Mouse (Mus musculus) heart, postnatal 0 days (tissue): ENCODE measurements around the gene Fbxw9. TPM values are rescaled to one million over a fixed set of nuclear protein-coding genes. Genes with fewer than 3 reads are reported as not detected.

Source experiments
- ATAC-seq: fragments of 200-750 bp; cut with Nextera tagmentation; 2 replicates; pipeline ENCODE4 v1.8.0; 2017; ENCODE audit warnings: low read depth, moderate number of reproducible peaks, moderate library complexity; ENCODE audit not compliant: insufficient read depth
- DNase-seq: peaks from one replicate; pipeline ENCODE4 v3.0.0-alpha.2; 2016; ENCODE audit warnings: low spot score
- H3K27ac ChIP-seq: fragments of 300-500 bp; sonication (generic); 2 replicates; pipeline ENCODE4 v1.5.1; 2014; ENCODE audit warnings: low read depth, mild to moderate bottlenecking
- H3K27me3 ChIP-seq: fragments of 300-500 bp; sonication (generic); 2 replicates; pipeline ENCODE4 v1.6.1; 2014; ENCODE audit warnings: low read length, mixed read lengths; ENCODE audit not compliant: control insufficient read depth, insufficient read depth
- H3K36me3 ChIP-seq: fragments of 300-500 bp; sonication (generic); replicated peaks from 2 replicates; pipeline ENCODE4 v1.6.1; 2014; ENCODE audit warnings: low read length, mixed read lengths; ENCODE audit not compliant: control insufficient read depth, insufficient read depth
- H3K4me1 ChIP-seq: fragments of 300-500 bp; sonication (generic); 2 replicates; pipeline ENCODE4 v1.6.1; 2014; ENCODE audit warnings: antibody characterized with exemption; ENCODE audit not compliant: control insufficient read depth, insufficient read depth
- H3K4me2 ChIP-seq: fragments of 300-500 bp; sonication (generic); 2 replicates; pipeline ENCODE4 v1.6.1; 2014; ENCODE audit warnings: low read depth, mild to moderate bottlenecking, low read length, moderate library complexity
- H3K4me3 ChIP-seq: fragments of 300-500 bp; sonication (generic); 2 replicates; pipeline ENCODE4 v1.5.1; 2014; ENCODE audit warnings: low read depth, low read length
- H3K9ac ChIP-seq: fragments of 300-500 bp; sonication (generic); replicated peaks from 2 replicates; pipeline ENCODE4 v1.6.1; 2014; ENCODE audit warnings: low read depth, low read length, mixed read lengths
- H3K9me3 ChIP-seq: fragments of 300-500 bp; sonication (generic); replicated peaks from 2 replicates; pipeline ENCODE4 v1.6.1; 2016; ENCODE audit warnings: low read length; ENCODE audit not compliant: control insufficient read depth
- CTCF ChIP-seq: IDR thresholded peaks from 2 replicates; pipeline ENCODE4 v1.5.1; 2016; ENCODE audit warnings: antibody characterized with exemption, control low read depth, low read depth
- EP300 ChIP-seq: IDR thresholded peaks from 2 replicates; pipeline ENCODE4 v1.6.1; 2016; ENCODE audit warnings: antibody characterized with exemption, low read depth
- WGBS: fragments of 180-500 bp; shearing (Covaris S2); extraction: QIAGEN DNeasy Blood & Tissue Kit; methylation state at CpG from one replicate; pipeline ENCODE4 v1.1.7; 2014; 5-methylcytosine and 5-hydroxymethylcytosine counted together
- polyA plus RNA-seq: library from polyadenylated mRNA; unstranded; fragments of >200 nt; fragmentation: Nextera tagmentation; extraction: Ambion mirVana; gene quantifications from 2 replicates; pipeline ENCODE4 v1.2.1, GENCODE M21; 2015
- total RNA-seq: library from RNA; depleted of rRNA; stranded (reverse); fragments of >200 nt; gene quantifications from 2 replicates; pipeline ENCODE4 v1.2.3, GENCODE M21; 2014; ENCODE audit warnings: low replicate concordance

The Fbxw9 gene
- total and polyA plus RNA-seq, 2 experiments from 2014 or later, result 16.5 to 32.6 TPM

DNA sequence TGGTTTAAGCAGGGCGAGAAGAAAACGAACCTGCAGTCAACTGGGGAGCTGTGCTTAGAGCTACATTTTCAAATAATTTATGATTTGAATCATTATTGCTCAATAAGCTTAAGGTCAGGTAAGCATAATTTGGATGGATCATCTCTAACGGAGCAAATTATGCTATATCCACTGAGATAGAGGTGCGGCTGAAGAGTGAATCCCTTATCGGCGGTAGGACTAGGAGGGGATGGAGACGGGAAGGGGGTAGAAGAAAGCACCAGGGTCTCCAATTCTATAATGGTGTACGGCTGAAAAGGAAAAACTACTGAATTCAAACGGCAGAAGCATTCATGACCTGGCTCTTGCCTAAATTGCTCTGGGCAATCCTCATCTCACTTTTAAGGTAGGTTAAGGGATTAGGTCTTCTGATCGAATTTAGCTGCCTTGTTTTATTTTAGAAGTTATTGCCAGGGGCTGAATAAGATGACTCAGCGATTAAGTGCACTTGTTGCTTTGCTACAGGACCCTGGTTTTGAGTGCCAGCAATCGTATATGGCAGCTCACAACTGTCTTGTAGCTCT is 24.6 kb upstream of the Fbxw9 start:
- Histone ChIP-seq H3K9me3 (no peaks in the 10 kb centered on the region), H3K4me2 (peak overlapping the region; percentile 97), H3K27ac (peak overlapping the region; percentile 96), H3K27me3 (no peaks in the 10 kb centered on the region), H3K4me3 (peak overlapping the region; percentile 76), H3K36me3 (peaks cover 25% of the 10 kb centered on the region), H3K4me1 (peaks cover 14% of the 10 kb centered on the region), H3K9ac (peak overlapping the region; percentile 94)
- no peak for TF ChIP-seq EP300
- TF ChIP-seq CTCF, result no peak
- DNase-seq, result no peak
- 8% methylated on average over 12 of the region's 12 CpGs for WGBS
- no peak for ATAC-seq

DNA sequence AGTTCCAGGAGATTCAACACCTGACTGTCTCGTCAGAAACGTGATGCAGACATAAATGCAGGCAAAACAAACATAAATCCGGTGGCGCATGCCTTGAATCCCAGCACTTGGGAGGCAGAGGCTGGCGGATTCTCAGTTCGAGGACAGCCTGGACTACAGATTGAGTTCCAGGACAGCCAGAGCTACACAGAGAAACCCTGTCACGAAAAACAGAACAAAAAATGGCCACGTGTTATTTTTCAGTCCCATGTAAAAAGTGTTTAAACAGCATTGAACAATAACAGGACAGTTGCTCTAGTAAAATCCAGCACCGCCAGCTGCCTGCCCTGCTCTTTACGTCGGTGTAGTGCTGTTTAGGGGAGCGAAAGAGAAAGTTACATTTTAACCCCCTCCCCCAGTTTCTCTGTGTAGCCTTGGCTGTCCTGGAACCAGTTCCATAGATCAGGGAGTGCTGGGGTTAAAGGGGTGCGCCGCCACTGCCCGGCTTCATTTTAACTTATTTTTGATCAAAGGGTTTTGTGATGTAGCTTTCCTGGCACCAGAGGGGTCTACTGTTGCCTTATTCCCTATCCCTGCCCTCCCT is 24.0 kb upstream of the Fbxw9 start:
- peaks cover 14% of the 10 kb centered on the region for H3K4me1 ChIP-seq
- H3K36me3 ChIP-seq, result peaks cover 26% of the 10 kb centered on the region
- H3K27ac ChIP-seq, result peak overlapping the region; percentile 96
- 2% methylated on average over 15 of the region's 15 CpGs for WGBS
- H3K9ac ChIP-seq, result peak overlapping the region; percentile 94
- TF ChIP-seq EP300 (no peak), CTCF (no peak)
- H3K4me3 ChIP-seq, result peak overlapping the region; percentile 76
- DNase-seq (peak; percentile 40), ATAC-seq (peak; percentile 9; the same call in 1 of the 2 replicates)
- H3K4me2 ChIP-seq, result peak overlapping the region; percentile 97
- no peaks in the 10 kb centered on the region for H3K27me3 ChIP-seq
- H3K9me3 ChIP-seq, result no peaks in the 10 kb centered on the region

DNA sequence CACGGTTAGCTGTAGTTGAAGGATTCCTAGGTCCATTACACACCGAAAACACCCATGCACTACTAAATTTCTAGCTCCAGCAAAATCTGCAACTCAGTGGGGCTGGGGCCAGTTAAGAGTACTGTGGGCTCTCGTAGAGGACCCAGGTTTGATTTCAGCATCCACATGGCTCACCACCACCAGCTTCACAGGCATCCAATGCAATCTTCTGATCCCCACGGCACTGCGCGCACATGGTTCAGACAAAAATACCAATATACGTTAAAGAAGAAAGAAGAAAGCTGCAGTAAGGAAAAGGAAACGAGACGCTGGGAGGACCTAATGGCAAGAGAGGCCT is 23.5 kb upstream of the Fbxw9 start:
- WGBS, result under 1% methylated on average over 9 of the region's 9 CpGs
- TF ChIP-seq CTCF (no peak), EP300 (no peak)
- Histone ChIP-seq H3K4me2 (peak overlapping the region; percentile 97), H3K36me3 (peaks cover 27% of the 10 kb centered on the region), H3K9me3 (no peaks in the 10 kb centered on the region), H3K9ac (peak overlapping the region; percentile 94), H3K27me3 (no peaks in the 10 kb centered on the region), H3K4me3 (peak overlapping the region; percentile 76), H3K4me1 (peaks cover 14% of the 10 kb centered on the region), H3K27ac (peak overlapping the region; percentile 96)
- DNase-seq (no peak), ATAC-seq (peak; percentile 15; the same call in 1 of the 2 replicates)

DNA sequence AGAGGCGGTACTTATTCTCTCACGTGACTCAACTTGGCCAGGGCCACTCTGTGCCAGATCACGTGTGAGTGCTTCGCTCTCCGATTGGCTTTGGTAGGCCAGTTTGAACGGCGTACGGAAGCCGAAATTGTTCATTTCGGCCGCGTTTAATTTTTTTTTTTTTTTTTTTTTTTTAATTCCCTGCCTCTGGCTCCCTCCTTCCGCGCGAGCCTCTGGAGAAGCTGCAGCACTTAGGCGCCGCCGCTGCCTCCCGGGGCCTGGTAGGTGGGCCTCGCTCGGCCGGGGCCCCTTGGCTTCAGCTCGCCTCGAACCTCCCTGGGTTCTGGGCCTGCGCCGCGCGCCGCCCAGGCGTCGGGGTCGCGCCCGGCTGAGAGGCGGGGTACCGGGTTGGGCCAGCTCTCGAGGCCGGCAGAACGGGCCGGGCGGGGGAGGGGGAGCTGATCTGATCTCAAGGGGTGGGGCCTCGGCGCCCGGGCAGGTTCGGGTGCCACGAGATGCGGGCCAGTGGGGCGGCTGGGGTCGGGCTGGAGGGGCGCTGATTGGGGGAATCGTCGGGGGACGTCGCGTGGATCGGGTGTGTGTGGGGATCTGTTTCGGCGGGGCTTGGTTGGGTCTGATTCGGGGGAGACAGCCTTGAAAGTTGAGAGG is 23.0 kb upstream of the Fbxw9 start, which contains the start of gene Tnpo2:
TSS of gene Tnpo2 (plus strand) at position 198 of the 648 bp plus-strand sequence.
- Histone ChIP-seq H3K27ac (peak within 1 kb of the TSS; percentile 96), H3K27me3 (no peaks in the 10 kb centered on the region), H3K9me3 (no peaks in the 10 kb centered on the region), H3K36me3 (peaks cover 27% of the 10 kb centered on the region), H3K4me2 (peak within 1 kb of the TSS; percentile 97), H3K9ac (peak within 1 kb of the TSS; percentile 94), H3K4me3 (peak within 1 kb of the TSS; percentile 76), H3K4me1 (peaks cover 14% of the 10 kb centered on the region)
- TF ChIP-seq EP300 (no peak), CTCF (no peak)
- peak; percentile 98 for DNase-seq
- under 1% methylated on average over 59 of the region's 59 CpGs for WGBS
- ATAC-seq, result peak; percentile 95

DNA sequence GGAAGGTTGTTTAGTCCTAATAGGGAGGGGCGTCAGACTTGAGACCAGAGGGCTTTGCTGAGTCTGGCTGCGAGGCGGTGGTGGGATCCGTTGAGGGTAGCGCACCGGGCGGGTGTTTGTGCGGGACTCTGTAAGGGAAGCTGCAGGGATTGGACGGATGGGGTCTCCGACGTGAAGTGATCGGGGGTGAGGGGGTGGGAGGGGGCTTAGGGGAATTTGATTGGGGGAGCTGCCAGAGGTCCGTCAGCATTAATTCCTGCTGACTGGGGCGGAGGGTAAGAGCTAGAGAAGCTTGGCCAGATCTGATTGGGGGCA is 22.5 kb upstream of the Fbxw9 start:
- Histone ChIP-seq H3K9ac (peak overlapping the region; percentile 94), H3K36me3 (peaks cover 24% of the 10 kb centered on the region), H3K4me1 (peaks cover 14% of the 10 kb centered on the region), H3K9me3 (no peaks in the 10 kb centered on the region), H3K27ac (peak overlapping the region; percentile 96), H3K27me3 (no peaks in the 10 kb centered on the region), H3K4me3 (peak overlapping the region; percentile 76), H3K4me2 (peak overlapping the region; percentile 97)
- TF ChIP-seq CTCF (no peak), EP300 (no peak)
- DNase-seq (peak; percentile 55), ATAC-seq (peak; percentile 28)
- 1% methylated on average over 14 of the region's 14 CpGs for WGBS
